Comparison of ENCODE assay signal across 8 mouse cellular contexts in the genomic region with DNA sequence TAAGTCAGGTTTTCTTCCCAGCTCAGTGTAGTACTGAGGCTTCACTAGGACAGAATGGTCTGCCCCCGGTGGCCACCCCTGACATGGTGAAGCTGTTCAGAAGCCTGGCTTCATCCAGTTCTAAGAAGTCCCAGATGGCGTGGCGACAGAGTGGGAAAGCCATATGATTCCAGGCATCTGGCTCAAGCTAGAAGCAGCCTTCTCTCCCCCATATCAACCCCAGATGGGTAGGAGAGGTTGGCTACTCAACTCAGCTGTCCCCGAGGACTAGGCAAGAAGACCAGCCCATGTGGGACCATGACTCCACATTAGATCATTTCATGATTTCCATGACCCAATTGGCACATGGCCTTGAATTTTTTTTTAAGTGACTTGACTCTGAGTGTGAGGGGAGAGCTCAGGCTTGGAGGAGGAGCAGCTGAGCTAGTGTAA. TPM values are rescaled to one million over a fixed set of nuclear protein-coding genes. Genes with fewer than 3 reads are reported as not detected.
DNase-seq lines count a peak whose midpoint lies in the region; ATAC-seq and TF ChIP-seq lines count a peak whose summit lies in the region.

No protein-coding gene starts in this region.

- intact Hi-C loops in heart, postnatal 10 days (cut with DNase I) = no loop called here

- H3K27ac ChIP-seq in layer of hippocampus, adult 2 months = no peak overlapping the region

- no peak for ATAC-seq in cerebellum, adult (ENCODE audit: insufficient number of reproducible peaks, low FRiP score, low TSS enrichment)

- peak; percentile 41 for DNase-seq in embryo, embryonic 10.5 days (ENCODE audit: low spot score)
- DNase-seq in embryo, embryonic 9.5 days (ENCODE audit: extremely low spot score) = no peak
- DNase-seq in layer of hippocampus, adult 2 months (ENCODE audit: low spot score in 2 of 2) = no peak
- no peak for DNase-seq in layer of hippocampus, adult 8-10 months (ENCODE audit: low spot score in 2 of 2)
- DNase-seq in NIH3T3 (ENCODE audit: low read depth) = peak; percentile 83
- DNase-seq in heart, postnatal 10 days = peak; percentile 77 to 80
- DNase-seq in frontal cortex, postnatal 36 days (ENCODE audit: low spot score in 2 of 2) = no peak

- no peak overlapping the region for H3K4me3 ChIP-seq in layer of hippocampus, adult 2 months

- TF ChIP-seq CTCF in layer of hippocampus, adult 2 months (conservative IDR thresholded peaks at IDR 0.05) = peak; percentile 46; the same call in 1 of the 2 replicates

RNA-seq across cellular contexts. Expression of gene Sh3pxd2b, which starts 27.5 kb away (rescaled TPM):
- 10 to 100 TPM; 10.2 to 11.1 TPM for total RNA-seq in layer of hippocampus, adult 2 months (2021)
- total RNA-seq in layer of hippocampus, adult 8-10 months (2022) = 10 to 100 TPM; 12.8 to 13.8 (median 13.2) TPM
- 10 to 100 TPM; 27.6 to 29.6 TPM for total RNA-seq in heart, postnatal 10 days (2021)

Comparison
In these comparisons a context has a peak if more than half of its experiments do, and no peak if none do; other contexts are left out.
1. DNase-seq: peak in embryo, embryonic 10.5 days (single experiment), NIH3T3 (single experiment) and heart, postnatal 10 days (2 of 2); none in embryo, embryonic 9.5 days (single experiment), layer of hippocampus, adult 2 months (0 of 2), layer of hippocampus, adult 8-10 months (0 of 2) and frontal cortex, postnatal 36 days (0 of 2).